Mouse (Mus musculus) limb, embryonic 10.5 days (tissue): ENCODE measurements around the gene Hps5. TPM values are rescaled to one million over a fixed set of nuclear protein-coding genes. Genes with fewer than 3 reads are reported as not detected.

Source experiments
- DNase-seq: peaks from one replicate; pipeline ENCODE4 v3.0.0-alpha.2; 2017; ENCODE audit warnings: low spot score
- H3K27ac ChIP-seq: fragments of 300-500 bp; sonication (generic); 2 replicates; pipeline ENCODE4 v1.5.1; 2016; ENCODE audit warnings: mild to moderate bottlenecking
- H3K27me3 ChIP-seq: fragments of 300-500 bp; sonication (generic); 2 replicates; pipeline ENCODE4 v1.6.1; 2016; ENCODE audit warnings: low read depth, mild to moderate bottlenecking; ENCODE audit not compliant: poor library complexity, severe bottlenecking
- H3K36me3 ChIP-seq: fragments of 300-500 bp; sonication (generic); 2 replicates; pipeline ENCODE4 v1.6.1; 2016; ENCODE audit warnings: mild to moderate bottlenecking, moderate library complexity
- H3K4me1 ChIP-seq: fragments of 300-500 bp; sonication (generic); 2 replicates; pipeline ENCODE4 v1.6.1; 2016
- H3K4me3 ChIP-seq: fragments of 300-500 bp; sonication (generic); 2 replicates; pipeline ENCODE4 v1.5.1; 2016; ENCODE audit warnings: mild to moderate bottlenecking, moderate library complexity
- H3K9me3 ChIP-seq: fragments of 300-500 bp; sonication (generic); replicated peaks from 2 replicates; pipeline ENCODE4 v1.6.1; 2016; ENCODE audit warnings: mild to moderate bottlenecking
- WGBS: fragments of 180-500 bp; shearing (Covaris S2); methylation state at CpG from one replicate; pipeline ENCODE4 v1.1.7; 2016; 5-methylcytosine and 5-hydroxymethylcytosine counted together
- polyA plus RNA-seq: library from polyadenylated mRNA; unstranded; fragments of >200 nt; fragmentation: Nextera tagmentation; extraction: Ambion mirVana; gene quantifications from 2 replicates; pipeline ENCODE4 v1.2.1, GENCODE M21; 2016

Hps5 gene
- polyA plus RNA-seq, 1 experiment from 2014 or later, result 19.5 TPM

DNA sequence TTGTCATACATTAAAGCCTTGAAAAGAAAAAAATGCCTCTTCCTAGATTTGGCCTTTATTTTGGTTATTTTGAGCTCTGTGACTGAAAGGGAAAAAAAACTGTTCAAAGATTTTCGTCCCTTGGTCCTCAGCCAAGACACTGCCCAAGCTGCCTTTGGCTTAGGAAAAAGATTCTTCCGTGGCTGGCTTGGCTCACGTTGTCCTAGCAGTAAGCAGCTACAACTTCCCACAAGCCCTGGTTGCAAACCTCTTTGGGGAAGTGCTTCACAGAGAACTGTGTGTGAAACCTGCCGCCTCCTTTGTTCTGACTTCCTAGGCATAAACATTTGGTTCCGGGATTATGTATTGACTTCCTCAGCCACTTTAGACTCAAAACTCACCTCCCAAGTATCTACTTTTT, 79.0 kb downstream of the Hps5 start:
- Histone ChIP-seq H3K27me3 (0 out of 2 replicates have a peak, but pooled peaks cover 6% of the 10 kb centered on the region), H3K36me3 (no peaks in the 10 kb centered on the region), H3K4me1 (peaks cover 6% of the 10 kb centered on the region), H3K27ac (no peak overlapping the region), H3K4me3 (no peak overlapping the region), H3K9me3 (no peaks in the 10 kb centered on the region)
- DNase-seq, result no peak
- 58% methylated on average over 5 of the region's 5 CpGs for WGBS

GRCm38 (mm10) chr7:46715600-46715999, 80.3 kb downstream of the Hps5 start, which contains the start of gene Saa3:
Gene Saa3 (minus strand): TSS chr7:46715700.
- WGBS, result 93% methylated on average over 5 of the region's 5 CpGs

GRCm38 (mm10) chr7:46714518-46714917, 81.3 kb downstream of the Hps5 start:
- WGBS, result 36% methylated on average over 6 of the region's 6 CpGs
- peak; percentile 68 for DNase-seq
- H3K27me3 ChIP-seq, result no peaks in the 10 kb centered on the region
- H3K4me3 ChIP-seq, result no peak overlapping the region
- H3K27ac ChIP-seq, result no peak overlapping the region
- H3K9me3 ChIP-seq, result no peaks in the 10 kb centered on the region
- H3K36me3 ChIP-seq, result no peaks in the 10 kb centered on the region
- peaks cover 9% of the 10 kb centered on the region for H3K4me1 ChIP-seq

More at GRCm38 (mm10) chr7:46715600-46715999, 80.3 kb downstream of the Hps5 start, which contains the start of gene Saa3:
- Histone ChIP-seq H3K4me3 (no peak within 1 kb of the TSS), H3K36me3 (no peaks in the 10 kb centered on the region), H3K9me3 (no peaks in the 10 kb centered on the region), H3K4me1 (peaks cover 6% of the 10 kb centered on the region), H3K27me3 (0 out of 2 replicates have a peak, but pooled peaks cover 6% of the 10 kb centered on the region), H3K27ac (no peak within 1 kb of the TSS)
- DNase-seq, result no peak

DNA sequence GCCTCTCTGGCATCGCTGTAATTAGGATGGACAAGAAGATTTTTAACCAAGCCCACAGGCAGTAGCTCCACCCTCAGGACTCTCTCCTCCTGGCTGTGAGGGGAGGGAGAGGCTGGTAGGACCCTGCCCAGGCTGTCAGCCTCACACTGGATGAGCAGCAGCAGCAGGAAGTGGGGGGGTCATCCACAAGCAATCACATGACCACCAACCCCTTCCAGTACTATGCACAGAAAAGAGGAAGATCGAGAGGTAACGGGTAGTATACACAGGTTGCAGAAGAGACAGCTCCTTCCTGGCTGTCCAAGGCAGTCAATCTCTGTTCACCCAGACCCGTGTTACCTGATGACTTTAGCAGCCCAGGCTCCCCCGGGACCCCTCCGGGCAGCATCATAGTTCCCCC, 83.6 kb downstream of the Hps5 start:
- Histone ChIP-seq H3K27me3 (no peaks in the 10 kb centered on the region), H3K9me3 (no peaks in the 10 kb centered on the region), H3K4me1 (peaks cover 13% of the 10 kb centered on the region), H3K27ac (no peak overlapping the region), H3K4me3 (no peak overlapping the region), H3K36me3 (peaks cover 16% of the 10 kb centered on the region)
- DNase-seq, result no peak
- 76% methylated on average over 6 of the region's 6 CpGs for WGBS

Other genes with a start within 250 kb of the Hps5 start
- 12.1 and 12.7 TPM in 2 replicates for gene Sergef, start 156.3 kb downstream of the Hps5 start, polyA plus RNA-seq
- not detected in 2 replicates for gene Tph1, start 123.5 kb downstream of the Hps5 start, polyA plus RNA-seq
- 47.4 and 47.6 TPM in 2 replicates for gene Saal1, start 85.4 kb downstream of the Hps5 start, polyA plus RNA-seq
- gene Saa3, start 80.4 kb downstream of the Hps5 start, polyA plus RNA-seq, result 0.15 TPM in 1 of 2 replicates, not detected in the other
- gene Saa4, start 63.5 kb downstream of the Hps5 start, polyA plus RNA-seq, result not detected in 2 replicates
- gene Saa1, start 53.1 kb downstream of the Hps5 start, polyA plus RNA-seq, result 1.4 and 3.3 TPM in 2 replicates
- 1.7 TPM in 2 replicates for gene Saa2, start 44.3 kb downstream of the Hps5 start, polyA plus RNA-seq
- 50.2 and 52.4 TPM in 2 replicates for gene Gtf2h1, start within 50 bp of the Hps5 start, polyA plus RNA-seq
- gene Ldha, start 45.4 kb upstream of the Hps5 start, polyA plus RNA-seq, result 2,714 and 3,443 TPM in 2 replicates
- gene Ldhc, start 65.1 kb upstream of the Hps5 start, polyA plus RNA-seq, result 0.10 and 0.13 TPM in 2 replicates
- 236 and 252 TPM in 2 replicates for gene Tsg101, start 123.9 kb upstream of the Hps5 start, polyA plus RNA-seq
- 11.7 and 12.1 TPM in 2 replicates for gene Uevld, start 162.5 kb upstream of the Hps5 start, polyA plus RNA-seq
- gene Gm9999, start 187.5 kb upstream of the Hps5 start, polyA plus RNA-seq, result not detected in 2 replicates
- gene Spty2d1, start 212.3 kb upstream of the Hps5 start, polyA plus RNA-seq, result 11.2 and 11.9 TPM in 2 replicates